Mouse (Mus musculus) thymus, adult 2 months (tissue): ENCODE results near the gene Etv2.

Source experiments
- CTCF ChIP-seq: fragments of 200-500 bp; IDR thresholded peaks from 2 replicates; pipeline ENCODE4 v1.5.1; 2012; ENCODE audit warnings: mild to moderate bottlenecking, control low read depth, low read length, moderate library complexity, borderline replicate concordance; ENCODE audit not compliant: control insufficient read depth, poor library complexity, insufficient read depth; ENCODE audit errors: extremely low read depth
- POLR2A ChIP-seq: fragments of 200-500 bp; IDR thresholded peaks from 2 replicates; pipeline ENCODE4 v1.6.1; 2012; ENCODE audit warnings: mild to moderate bottlenecking, low read length, control low read depth, moderate library complexity; ENCODE audit not compliant: control insufficient read depth, poor library complexity, insufficient read depth; ENCODE audit errors: extremely low read depth

DNA sequence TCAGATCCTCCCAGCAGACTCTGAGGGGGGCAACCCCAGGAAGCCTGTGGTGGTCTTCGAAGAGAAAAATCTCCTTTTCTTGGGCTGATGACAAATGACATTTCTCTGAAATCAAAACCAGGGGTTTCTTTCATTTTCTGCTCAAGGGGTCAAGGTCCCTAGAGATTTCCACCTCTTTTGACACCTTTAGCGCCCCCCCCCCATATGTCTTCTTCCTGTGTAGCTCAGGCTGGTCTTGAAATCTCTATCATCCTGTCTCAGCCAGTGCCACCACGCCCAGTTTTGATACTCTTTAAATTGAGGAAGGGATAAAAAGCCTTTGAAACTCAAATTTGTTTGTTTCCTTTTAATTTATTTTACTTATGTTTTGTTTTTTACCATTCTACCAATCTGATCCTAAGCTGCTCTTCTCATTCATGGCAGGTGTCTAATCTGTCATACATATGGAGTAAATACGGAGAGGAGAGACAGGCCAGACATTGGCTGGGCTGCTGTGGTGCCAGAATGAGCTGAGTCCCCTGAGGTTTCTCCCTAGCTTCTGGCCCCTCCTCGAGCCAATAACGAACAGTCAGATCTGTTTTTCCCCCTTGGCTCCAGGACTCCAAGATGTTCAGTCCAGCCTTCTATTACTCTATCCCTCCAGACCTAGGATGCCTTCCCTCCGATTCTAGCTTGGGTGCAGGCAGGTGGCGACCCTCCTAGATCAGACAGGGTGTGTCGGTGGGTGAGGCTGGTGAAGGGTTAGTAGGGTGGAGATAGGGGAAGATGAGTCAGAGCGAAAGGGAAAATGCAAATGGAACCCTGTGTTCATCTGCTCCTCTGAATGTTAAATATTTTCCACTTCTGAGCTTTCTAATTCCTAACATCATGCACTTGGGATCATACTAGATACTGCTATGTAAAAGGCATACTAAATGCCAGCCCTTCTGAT lies 41.8 kb downstream of the Etv2 start:
- TF ChIP-seq POLR2A (no peak), CTCF (no peak)
